Mouse (Mus musculus) bone marrow macrophage, adult 2 months (primary cell): ENCODE results near the gene Ofd1.

ENCODE experiments used
- CTCF ChIP-seq: IDR thresholded peaks from 2 replicates; pipeline ENCODE4 v1.5.1; 2012; ENCODE audit warnings: low read depth, mild to moderate bottlenecking, low read length, moderate library complexity
- POLR2A ChIP-seq: IDR thresholded peaks from 2 replicates; pipeline ENCODE4 v1.6.1; 2012; ENCODE audit warnings: mild to moderate bottlenecking, low read depth, low read length, borderline replicate concordance

- TF ChIP-seq CTCF (no peak), POLR2A (no peak)
Measured at GRCm38 (mm10) chrX:166348086-166348485, 92.4 kb downstream of the Ofd1 start.
